Mouse (Mus musculus) hindbrain, postnatal 0 days (tissue): ENCODE data around the gene Thy1. TPM values are rescaled to one million over a fixed set of nuclear protein-coding genes. Genes with fewer than 3 reads are reported as not detected.

Source experiments
- ATAC-seq: fragments of 200-750 bp; cut with Nextera tagmentation; 2 replicates; pipeline ENCODE4 v1.8.0; 2017; ENCODE audit warnings: mild to moderate bottlenecking, moderate TSS enrichment, moderate library complexity
- DNase-seq: peaks from one replicate; pipeline ENCODE4 v3.0.0-alpha.2; 2015; ENCODE audit warnings: low spot score
- H3K27ac ChIP-seq: fragments of 300-500 bp; sonication (generic); 2 replicates; pipeline ENCODE4 v1.5.1; 2014; ENCODE audit warnings: mild to moderate bottlenecking
- H3K27me3 ChIP-seq: fragments of 300-500 bp; sonication (generic); 2 replicates; pipeline ENCODE4 v1.6.1; 2014; ENCODE audit warnings: low read length, mixed read lengths; ENCODE audit not compliant: insufficient read depth
- H3K36me3 ChIP-seq: fragments of 300-500 bp; sonication (generic); 2 replicates; pipeline ENCODE4 v1.6.1; 2014; ENCODE audit warnings: low read length, mixed read lengths; ENCODE audit not compliant: insufficient read depth
- H3K4me1 ChIP-seq: fragments of 300-500 bp; sonication (generic); 2 replicates; pipeline ENCODE4 v1.6.1; 2014; ENCODE audit warnings: antibody characterized with exemption, low read length, mixed read lengths; ENCODE audit not compliant: insufficient read depth
- H3K4me2 ChIP-seq: fragments of 300-500 bp; sonication (generic); 2 replicates; pipeline ENCODE4 v1.6.1; 2014; ENCODE audit warnings: low read depth, mild to moderate bottlenecking, low read length, moderate library complexity, mixed read lengths
- H3K4me3 ChIP-seq: fragments of 300-500 bp; sonication (generic); 2 replicates; pipeline ENCODE4 v1.5.1; 2014; ENCODE audit warnings: low read length
- H3K9ac ChIP-seq: fragments of 300-500 bp; sonication (generic); replicated peaks from 2 replicates; pipeline ENCODE4 v1.6.1; 2014; ENCODE audit warnings: mild to moderate bottlenecking, low read length, moderate library complexity, mixed read lengths
- H3K9me3 ChIP-seq: fragments of 300-500 bp; sonication (generic); 2 replicates; pipeline ENCODE4 v1.6.1; 2016; ENCODE audit warnings: low read length, mixed read lengths
- CTCF ChIP-seq: IDR thresholded peaks from 2 replicates; pipeline ENCODE4 v1.5.1; 2016; ENCODE audit warnings: antibody characterized with exemption, control low read depth, low read depth
- WGBS: fragments of 180-500 bp; shearing (Covaris S2); extraction: QIAGEN DNeasy Blood & Tissue Kit; methylation state at CpG from one replicate; pipeline ENCODE4 v1.1.7; 2014; 5-methylcytosine and 5-hydroxymethylcytosine counted together
- polyA plus RNA-seq: library from polyadenylated mRNA; unstranded; fragments of >200 nt; fragmentation: Nextera tagmentation; extraction: Ambion mirVana; gene quantifications from 2 replicates; pipeline ENCODE4 v1.2.1, GENCODE M21; 2015
- total RNA-seq: library from RNA; depleted of rRNA; stranded (reverse); fragments of >200 nt; gene quantifications from 2 replicates; pipeline ENCODE4 v1.2.3, GENCODE M21; 2014

The Thy1 gene
- total and polyA plus RNA-seq, 2 experiments from 2014 or later, result 51.1 to 138 TPM

DNA sequence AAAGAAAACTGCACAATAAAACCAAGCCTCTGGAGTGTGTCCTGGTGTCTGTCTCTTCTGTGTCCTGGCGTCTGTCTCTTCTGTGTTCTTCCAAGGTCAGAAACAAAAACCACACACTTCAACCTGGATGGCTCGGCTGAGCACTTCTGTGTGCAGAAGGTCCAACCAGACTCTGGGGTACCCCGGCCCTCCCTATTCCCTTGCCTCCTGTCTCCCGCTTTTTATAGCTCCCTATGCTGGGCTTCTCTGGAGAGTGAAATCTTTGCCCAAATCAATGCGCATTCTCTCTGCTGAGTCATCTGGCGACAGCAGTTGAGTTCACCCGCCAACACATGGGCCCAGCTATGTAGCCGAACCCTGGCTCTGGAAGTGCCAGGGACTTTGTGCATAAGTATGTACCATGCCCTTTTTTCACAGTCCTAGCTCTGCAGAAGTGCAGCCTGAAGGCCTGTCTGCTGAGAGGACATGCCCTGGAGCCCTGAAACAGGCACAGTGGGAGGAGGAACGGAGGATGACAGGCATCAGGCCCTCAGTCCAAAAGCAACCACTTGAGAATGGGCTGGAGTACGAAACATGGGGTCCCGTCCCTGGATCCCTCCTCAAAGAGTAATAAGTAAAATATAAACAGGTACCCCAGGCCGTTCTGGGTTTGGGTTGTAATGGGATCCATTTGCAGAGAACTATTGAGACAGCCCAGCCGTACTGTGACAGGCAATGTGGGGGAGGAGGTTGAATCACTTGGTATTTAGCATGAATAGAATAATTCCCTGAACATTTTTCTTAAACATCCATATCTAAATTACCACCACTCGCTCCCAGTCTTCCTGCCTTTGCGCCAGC is 5.6 kb downstream of the Thy1 start:
- peaks cover 4% of the 10 kb centered on the region; the same call in 1 of the 2 replicates for H3K27me3 ChIP-seq
- H3K36me3 ChIP-seq, result no peaks in the 10 kb centered on the region
- DNase-seq, result no peak
- H3K4me1 ChIP-seq, result no peaks in the 10 kb centered on the region
- H3K9me3 ChIP-seq, result no peaks in the 10 kb centered on the region
- no peak overlapping the region for H3K9ac ChIP-seq
- H3K4me2 ChIP-seq, result no peak overlapping the region
- H3K4me3 ChIP-seq, result no peak overlapping the region
- ATAC-seq, result no peak
- WGBS, result 79% methylated on average over 15 of the region's 15 CpGs
- no peak overlapping the region for H3K27ac ChIP-seq
- no peak for TF ChIP-seq CTCF

DNA sequence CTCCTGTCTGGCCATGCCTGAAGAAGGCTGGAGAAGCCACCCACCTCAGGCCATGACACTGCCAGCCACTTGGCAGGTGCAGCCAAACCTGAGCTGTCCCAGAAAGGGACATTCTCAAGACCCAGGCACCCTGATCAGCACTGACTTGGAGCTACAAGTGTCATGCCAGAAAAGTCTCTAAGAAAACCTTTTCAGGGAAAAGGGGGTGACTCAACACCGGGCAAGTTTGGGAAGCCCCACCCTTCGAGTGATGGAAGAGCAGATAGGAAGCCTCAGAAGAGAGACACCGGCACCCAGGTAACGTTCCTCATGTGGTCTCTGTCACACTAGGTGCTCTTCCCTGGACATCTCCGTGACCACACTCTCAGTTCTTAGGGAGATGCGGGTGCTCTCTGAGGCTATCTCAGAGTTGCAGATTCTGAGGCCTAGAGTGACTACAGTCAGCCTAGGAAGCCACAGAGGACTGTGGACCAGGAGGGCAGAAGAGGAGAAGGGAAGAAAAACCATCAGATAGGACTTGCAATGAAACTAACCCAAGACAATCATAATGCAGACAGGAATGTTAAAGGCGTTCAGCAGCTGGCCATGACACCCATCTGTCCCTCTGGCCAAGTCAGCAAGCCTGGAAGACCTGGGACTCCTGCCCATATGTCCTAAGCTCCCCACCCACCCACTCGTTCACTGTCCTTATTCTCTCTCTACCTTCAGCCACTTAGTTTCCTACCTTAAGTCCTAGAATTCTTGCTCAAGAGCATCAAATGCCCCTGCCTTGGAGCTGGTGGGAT is 6.4 kb downstream of the Thy1 start:
- H3K36me3 ChIP-seq, result no peaks in the 10 kb centered on the region
- no peak overlapping the region for H3K9ac ChIP-seq
- H3K4me1 ChIP-seq, result no peaks in the 10 kb centered on the region
- no peak for DNase-seq
- no peak overlapping the region for H3K27ac ChIP-seq
- H3K27me3 ChIP-seq, result peaks cover 4% of the 10 kb centered on the region; the same call in 1 of the 2 replicates
- WGBS, result 89% methylated on average over 8 of the region's 8 CpGs
- H3K4me2 ChIP-seq, result no peak overlapping the region
- H3K9me3 ChIP-seq, result no peaks in the 10 kb centered on the region
- peak; percentile 21; the same call in 1 of the 2 replicates for ATAC-seq
- H3K4me3 ChIP-seq, result no peak overlapping the region
- no peak for TF ChIP-seq CTCF

DNA sequence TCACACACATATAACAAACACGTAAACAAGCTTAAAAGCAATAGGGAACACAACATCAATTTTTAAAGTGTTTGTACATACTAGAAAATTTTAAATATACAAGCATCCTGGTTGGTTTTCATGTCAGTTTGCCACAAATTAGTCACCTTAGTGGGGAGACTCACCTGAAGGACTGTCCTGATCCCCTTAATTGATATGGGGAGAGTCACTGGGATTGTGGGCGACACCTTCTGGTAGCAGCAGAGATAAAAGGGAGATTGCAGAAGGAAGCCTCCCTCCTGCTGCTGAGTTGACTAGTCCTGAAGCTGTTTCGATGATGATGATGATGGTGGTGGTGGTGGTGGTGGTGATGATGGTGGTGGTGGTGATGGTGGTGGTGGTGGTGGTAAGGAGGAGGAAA is 9.7 kb downstream of the Thy1 start:
- no peak for DNase-seq
- 63% methylated on average over 3 of the region's 3 CpGs for WGBS

DNA sequence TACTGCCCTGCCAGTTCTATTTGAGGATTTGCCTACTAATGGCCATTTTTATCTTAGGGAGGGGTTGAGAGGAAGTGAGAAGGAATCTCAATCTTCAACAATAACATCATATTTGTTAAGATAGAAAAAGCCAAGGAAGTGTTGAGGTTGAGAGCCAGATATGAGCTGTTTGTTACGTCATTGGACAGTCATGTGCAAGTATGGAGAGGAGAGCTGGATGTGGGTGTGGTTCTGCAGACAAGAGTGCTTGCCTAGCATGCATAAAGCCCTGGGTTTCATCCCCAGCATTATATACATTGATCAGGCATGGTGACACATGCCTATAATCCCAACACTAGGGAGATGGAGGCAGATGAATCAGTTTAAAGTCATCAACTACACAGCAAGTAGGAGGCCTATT is 10.8 kb downstream of the Thy1 start:
- H3K4me3 ChIP-seq, result no peak overlapping the region
- no peaks in the 10 kb centered on the region for H3K4me1 ChIP-seq
- 78% methylated on average over 1 of the region's 1 CpGs for WGBS
- ATAC-seq (no peak), DNase-seq (no peak)
- H3K4me2 ChIP-seq, result no peak overlapping the region
- H3K9me3 ChIP-seq, result no peaks in the 10 kb centered on the region
- no peaks in the 10 kb centered on the region for H3K27me3 ChIP-seq
- H3K9ac ChIP-seq, result no peak overlapping the region
- H3K36me3 ChIP-seq, result no peaks in the 10 kb centered on the region
- no peak overlapping the region for H3K27ac ChIP-seq
- no peak for TF ChIP-seq CTCF

More for the DNA sequence above, 9.7 kb downstream of the Thy1 start:
- H3K4me1 ChIP-seq, result no peaks in the 10 kb centered on the region
- H3K9ac ChIP-seq, result no peak overlapping the region
- H3K27me3 ChIP-seq, result no peaks in the 10 kb centered on the region
- H3K4me3 ChIP-seq, result no peak overlapping the region
- TF ChIP-seq CTCF, result peak; percentile 27
- H3K27ac ChIP-seq, result no peak overlapping the region
- H3K9me3 ChIP-seq, result no peaks in the 10 kb centered on the region
- ATAC-seq, result no peak
- no peak overlapping the region for H3K4me2 ChIP-seq
- no peaks in the 10 kb centered on the region for H3K36me3 ChIP-seq

DNA sequence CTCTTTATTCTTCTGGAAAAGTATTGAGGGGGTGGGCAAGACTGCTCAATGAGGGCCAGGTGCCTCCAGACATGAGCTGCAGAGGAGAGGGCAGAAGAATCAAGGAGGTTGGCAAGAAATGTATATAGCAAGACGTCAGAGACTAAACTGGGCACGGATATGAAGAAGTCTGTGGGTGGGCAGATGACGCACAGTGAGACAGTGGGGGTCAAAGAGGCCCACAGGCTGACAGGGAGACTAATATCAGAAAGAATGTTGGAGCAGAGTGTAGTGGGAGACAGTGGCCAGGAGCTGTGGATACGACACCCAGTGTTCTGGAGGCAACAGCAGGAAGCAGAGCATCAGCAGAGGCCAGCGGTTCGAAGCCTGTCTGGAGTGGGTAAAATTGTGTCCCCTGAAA is 15.4 kb downstream of the Thy1 start:
- Histone ChIP-seq H3K27me3 (no peaks in the 10 kb centered on the region), H3K4me1 (no peaks in the 10 kb centered on the region), H3K4me2 (no peak overlapping the region), H3K9me3 (no peaks in the 10 kb centered on the region), H3K4me3 (no peak overlapping the region), H3K27ac (no peak overlapping the region), H3K9ac (no peak overlapping the region), H3K36me3 (no peaks in the 10 kb centered on the region)
- DNase-seq (no peak), ATAC-seq (no peak)
- no peak for TF ChIP-seq CTCF
- WGBS, result 75% methylated on average over 6 of the region's 6 CpGs

DNA sequence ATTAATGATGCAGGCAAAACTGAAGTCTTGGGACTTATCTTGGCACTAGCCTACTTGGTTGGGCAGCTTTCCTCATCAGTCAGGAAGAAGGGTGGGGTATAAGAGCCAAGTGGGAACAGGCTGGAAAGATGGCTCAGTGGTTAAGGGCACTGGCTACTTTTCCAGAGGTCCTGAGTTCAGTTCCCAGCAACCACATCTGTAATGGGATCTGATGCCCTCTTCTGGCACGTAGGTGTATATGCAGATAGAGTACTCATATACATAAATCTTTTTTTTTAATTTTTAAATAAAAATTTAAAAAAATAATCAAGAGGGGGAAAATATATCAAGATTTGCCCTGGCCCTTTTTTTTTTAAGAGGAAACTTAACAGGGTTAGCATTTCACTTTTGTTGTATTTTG is 22.0 kb downstream of the Thy1 start:
- 51% methylated on average over 1 of the region's 1 CpGs for WGBS
- Histone ChIP-seq H3K27ac (no peak overlapping the region), H3K9me3 (no peaks in the 10 kb centered on the region), H3K4me3 (no peak overlapping the region), H3K4me2 (no peak overlapping the region), H3K9ac (no peak overlapping the region), H3K36me3 (no peaks in the 10 kb centered on the region), H3K27me3 (no peaks in the 10 kb centered on the region), H3K4me1 (no peaks in the 10 kb centered on the region)
- ATAC-seq (no peak), DNase-seq (no peak)
- peak; percentile 2; the same call in 1 of the 2 replicates for TF ChIP-seq CTCF

DNA sequence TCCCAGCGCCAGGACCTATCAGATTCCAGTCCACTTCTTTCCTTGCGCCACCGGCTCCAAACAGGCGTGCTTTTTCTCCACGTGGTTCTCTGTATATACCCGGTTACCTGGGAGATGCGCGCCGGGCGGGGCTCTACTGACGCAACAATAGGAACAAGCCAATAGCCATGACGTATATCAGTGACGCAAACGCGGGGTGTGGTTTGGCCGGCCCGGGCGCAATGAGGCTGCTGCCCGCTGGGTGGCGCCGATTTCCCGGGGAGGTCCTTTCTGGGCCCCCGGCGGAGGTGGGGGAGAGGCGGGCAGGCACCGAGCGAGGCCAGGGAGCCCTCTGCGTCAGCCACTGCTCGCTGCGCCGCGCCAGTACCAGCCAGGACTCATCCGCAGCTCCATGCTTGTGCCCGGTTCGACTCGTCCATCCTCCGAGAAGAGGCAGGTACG is 23.6 kb downstream of the Thy1 start, which contains the start of gene Usp2:
TSS of gene Usp2 (plus strand) at position 237 of the 441 bp plus-strand sequence.
- peak; percentile 99 for DNase-seq
- Histone ChIP-seq H3K9me3 (no peaks in the 10 kb centered on the region), H3K27me3 (no peaks in the 10 kb centered on the region), H3K36me3 (no peaks in the 10 kb centered on the region), H3K4me1 (no peaks in the 10 kb centered on the region), H3K4me3 (peak within 1 kb of the TSS; percentile 58), H3K4me2 (peak within 1 kb of the TSS; percentile 91), H3K9ac (peak within 1 kb of the TSS; percentile 61), H3K27ac (peak within 1 kb of the TSS; percentile 58; the same call in 1 of the 2 replicates)
- WGBS, result 0% methylated on average over 38 of the region's 38 CpGs
- peak; percentile 99 for ATAC-seq
- peak; percentile 79 for TF ChIP-seq CTCF
